Mouse (Mus musculus) olfactory bulb, adult 2 months (tissue): Measurements from ENCODE around the gene Gstm3.

Experiments used
- CTCF ChIP-seq: fragments of 200-500 bp; IDR thresholded peaks from 2 replicates; pipeline ENCODE4 v1.5.1; 2012; ENCODE audit warnings: low read depth, mild to moderate bottlenecking, low read length, moderate library complexity; ENCODE audit not compliant: insufficient read depth
- POLR2A ChIP-seq: fragments of 200-500 bp; IDR thresholded peaks from 2 replicates; pipeline ENCODE4 v1.6.1; 2012; ENCODE audit warnings: mild to moderate bottlenecking, low read depth, low read length, moderate library complexity; ENCODE audit not compliant: insufficient read depth

- TF ChIP-seq CTCF, result no peak
- TF ChIP-seq POLR2A, result no peak
Measured at GRCm38 (mm10) chr3:108014974-108015346, 45.9 kb upstream of the Gstm3 start.
